Mouse (Mus musculus) liver, postnatal 0 days (tissue): ENCODE results near the gene Nfrkb. TPM values are rescaled to one million over a fixed set of nuclear protein-coding genes. Genes with fewer than 3 reads are reported as not detected.

ENCODE experiments used
- ATAC-seq: fragments of 200-750 bp; cut with Nextera tagmentation; 2 replicates; pipeline ENCODE4 v1.8.0; 2017; ENCODE audit warnings: mild to moderate bottlenecking, moderate library complexity
- DNase-seq: peaks from one replicate; pipeline ENCODE4 v3.0.0-alpha.2; 2016
- H3K27ac ChIP-seq: fragments of 300-500 bp; sonication (generic); 2 replicates; pipeline ENCODE4 v1.5.1; 2014; ENCODE audit warnings: antibody characterized with exemption, moderate library complexity, mild to moderate bottlenecking, low read depth
- H3K27me3 ChIP-seq: fragments of 300-500 bp; sonication (generic); 2 replicates; pipeline ENCODE4 v1.6.1; 2014; ENCODE audit warnings: low read length, control low read depth, mixed read lengths; ENCODE audit not compliant: insufficient read depth
- H3K36me3 ChIP-seq: fragments of 300-500 bp; sonication (generic); replicated peaks from 2 replicates; pipeline ENCODE4 v1.6.1; 2014; ENCODE audit warnings: mild to moderate bottlenecking, control low read depth, low read length, moderate library complexity, mixed read lengths; ENCODE audit not compliant: insufficient read depth
- H3K4me1 ChIP-seq: fragments of 300-500 bp; sonication (generic); 2 replicates; pipeline ENCODE4 v1.6.1; 2014; ENCODE audit warnings: antibody characterized with exemption, mild to moderate bottlenecking, control low read depth; ENCODE audit not compliant: insufficient read depth
- H3K4me2 ChIP-seq: fragments of 300-500 bp; sonication (generic); 2 replicates; pipeline ENCODE4 v1.6.1; 2014; ENCODE audit warnings: low read depth, mild to moderate bottlenecking, low read length, moderate library complexity, mixed read lengths
- H3K4me3 ChIP-seq: fragments of 300-500 bp; sonication (generic); 2 replicates; pipeline ENCODE4 v1.5.1; 2014; ENCODE audit warnings: low read depth, low read length
- H3K9ac ChIP-seq: fragments of 300-500 bp; sonication (generic); replicated peaks from 2 replicates; pipeline ENCODE4 v1.6.1; 2014; ENCODE audit warnings: mild to moderate bottlenecking, moderate library complexity
- H3K9me3 ChIP-seq: fragments of 300-500 bp; sonication (generic); 2 replicates; pipeline ENCODE4 v1.6.1; 2016; ENCODE audit warnings: mild to moderate bottlenecking, control low read depth, low read length, mixed read lengths
- CTCF ChIP-seq: sonication (generic); IDR thresholded peaks from 2 replicates; pipeline ENCODE4 v1.5.1; 2016; ENCODE audit warnings: antibody characterized with exemption, low read depth
- EP300 ChIP-seq: IDR thresholded peaks from 2 replicates; pipeline ENCODE4 v1.6.1; 2016; ENCODE audit warnings: antibody characterized with exemption, low read depth, mild to moderate bottlenecking
- WGBS: fragments of 180-500 bp; shearing (Covaris S2); extraction: QIAGEN DNeasy Blood & Tissue Kit; methylation state at CpG from one replicate; pipeline ENCODE4 v1.1.7; 2014; ENCODE audit not compliant: insufficient replicate concordance; 5-methylcytosine and 5-hydroxymethylcytosine counted together
- polyA plus RNA-seq: library from polyadenylated mRNA; unstranded; fragments of >200 nt; fragmentation: Nextera tagmentation; extraction: Ambion mirVana; gene quantifications from 2 replicates; pipeline ENCODE4 v1.2.1, GENCODE M21; 2015

The Nfrkb gene
- polyA plus RNA-seq, 1 experiment from 2014 or later = 5.3 TPM

GRCm38 (mm10) chr9:31463692-31464474, 77.9 kb downstream of the Nfrkb start, which contains the start of gene Tmem45b:
Gene Tmem45b, minus strand, starts transcription at chr9:31464462.
- no peak within 1 kb of the TSS for H3K4me3 ChIP-seq

More at GRCm38 (mm10) chr9:31463692-31464474, 77.9 kb downstream of the Nfrkb start, which contains the start of gene Tmem45b:
- no peak within 1 kb of the TSS for H3K4me2 ChIP-seq
- H3K9ac ChIP-seq = no peak within 1 kb of the TSS
- H3K4me1 ChIP-seq = no peaks in the 10 kb centered on the region
- no peak for TF ChIP-seq EP300
- no peak for TF ChIP-seq CTCF
- no peak for ATAC-seq
- WGBS = 6% methylated on average over 31 of the region's 33 CpGs
- no peak for DNase-seq
- peaks cover 20% of the 10 kb centered on the region for H3K27me3 ChIP-seq
- H3K27ac ChIP-seq = no peak within 1 kb of the TSS
- no peaks in the 10 kb centered on the region for H3K9me3 ChIP-seq
- H3K36me3 ChIP-seq = no peaks in the 10 kb centered on the region

Other genes starting within 250 kb of the Nfrkb start
- gene Aplp2, start 174.4 kb upstream of the Nfrkb start, polyA plus RNA-seq = 167 and 178 TPM in 2 replicates
- 1.3 and 1.5 TPM in 2 replicates for gene Prdm10, start 105.7 kb upstream of the Nfrkb start, polyA plus RNA-seq
- 0.09 TPM in 1 of 2 replicates, not detected in the other for gene Tmem45b, start 78.3 kb downstream of the Nfrkb start, polyA plus RNA-seq